Mouse (Mus musculus) midbrain, postnatal 0 days (tissue): ENCODE measurements at regions not wholly inside any gene's neighbourhood (a gene's known extent, or its start where the extent isn't known, plus 50 kb on each side); places are given as distances from the start of the nearest gene placed in this dataset.

Experiments used
- ATAC-seq: fragments of 200-750 bp; cut with Nextera tagmentation; 2 replicates; pipeline ENCODE4 v1.8.0; 2017; ENCODE audit warnings: moderate number of reproducible peaks, mild to moderate bottlenecking, moderate TSS enrichment, moderate library complexity; ENCODE audit not compliant: low FRiP score
- DNase-seq: peaks from one replicate; pipeline ENCODE4 v3.0.0-alpha.2; 2015; ENCODE audit warnings: low spot score
- H3K27ac ChIP-seq: fragments of 300-500 bp; sonication (generic); 2 replicates; pipeline ENCODE4 v1.5.1; 2014; ENCODE audit warnings: low read depth, mild to moderate bottlenecking, low read length, mixed read lengths
- H3K27me3 ChIP-seq: fragments of 300-500 bp; sonication (generic); 2 replicates; pipeline ENCODE4 v1.6.1; 2014; ENCODE audit warnings: low read length, control low read depth, mixed read lengths; ENCODE audit not compliant: insufficient read depth
- H3K36me3 ChIP-seq: fragments of 300-500 bp; sonication (generic); 2 replicates; pipeline ENCODE4 v1.6.1; 2014; ENCODE audit warnings: low read length, control low read depth, mixed read lengths; ENCODE audit not compliant: insufficient read depth
- H3K4me1 ChIP-seq: fragments of 300-500 bp; sonication (generic); 2 replicates; pipeline ENCODE4 v1.6.1; 2014; ENCODE audit warnings: mild to moderate bottlenecking, control low read depth, antibody characterized with exemption, low read length, mixed read lengths; ENCODE audit not compliant: insufficient read depth
- H3K4me2 ChIP-seq: fragments of 300-500 bp; sonication (generic); 2 replicates; pipeline ENCODE4 v1.6.1; 2014; ENCODE audit warnings: low read depth, mild to moderate bottlenecking, low read length, mixed read lengths; ENCODE audit not compliant: poor library complexity, severe bottlenecking
- H3K4me3 ChIP-seq: fragments of 300-500 bp; sonication (generic); 2 replicates; pipeline ENCODE4 v1.5.1; 2014; ENCODE audit warnings: low read depth, mild to moderate bottlenecking, low read length, moderate library complexity
- H3K9ac ChIP-seq: fragments of 300-500 bp; sonication (generic); replicated peaks from 2 replicates; pipeline ENCODE4 v1.6.1; 2014; ENCODE audit warnings: mild to moderate bottlenecking, low read length, moderate library complexity, mixed read lengths; ENCODE audit not compliant: poor library complexity, severe bottlenecking
- H3K9me3 ChIP-seq: fragments of 300-500 bp; sonication (generic); 2 replicates; pipeline ENCODE4 v1.6.1; 2016; ENCODE audit warnings: low read length, control low read depth
- CTCF ChIP-seq: IDR thresholded peaks from 2 replicates; pipeline ENCODE4 v1.5.1; 2016; ENCODE audit warnings: antibody characterized with exemption, mild to moderate bottlenecking
- WGBS: fragments of 180-500 bp; shearing (Covaris S2); extraction: QIAGEN DNeasy Blood & Tissue Kit; methylation state at CpG from one replicate; pipeline ENCODE4 v1.1.7; 2014; 5-methylcytosine and 5-hydroxymethylcytosine counted together

DNA sequence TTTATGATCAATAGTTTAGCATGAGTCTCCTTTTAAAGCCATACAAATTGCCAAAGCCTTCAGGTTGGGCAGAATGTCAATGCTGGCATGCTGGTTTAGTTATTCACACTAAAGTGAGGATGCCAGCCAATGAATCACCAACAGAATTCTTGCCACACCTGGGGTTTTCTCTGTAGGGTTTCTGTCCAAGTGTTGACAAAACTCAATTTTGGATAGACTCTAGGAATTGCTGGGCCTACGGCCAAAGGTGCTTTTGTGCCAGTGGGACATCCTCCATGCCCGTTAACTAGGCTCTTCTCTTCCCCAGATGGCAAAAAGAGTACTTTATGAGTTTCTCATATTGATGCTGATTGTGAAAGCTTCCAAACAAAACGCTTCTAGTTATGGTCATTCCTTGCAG, 167.6 kb upstream of the Gm9833 start:
- no peak for TF ChIP-seq CTCF
- H3K27me3 ChIP-seq, result no peaks in the 10 kb centered on the region
- no peak for ATAC-seq
- no peaks in the 10 kb centered on the region for H3K36me3 ChIP-seq
- H3K9ac ChIP-seq, result no peak overlapping the region
- no peak overlapping the region for H3K4me2 ChIP-seq
- no peaks in the 10 kb centered on the region for H3K4me1 ChIP-seq
- whole genome bisulfite sequencing, result 78% methylated on average over 3 of the region's 3 CpGs
- H3K4me3 ChIP-seq, result no peak overlapping the region
- no peak overlapping the region for H3K27ac ChIP-seq
- no peaks in the 10 kb centered on the region for H3K9me3 ChIP-seq
- DNase-seq, result peak; percentile 60

DNA sequence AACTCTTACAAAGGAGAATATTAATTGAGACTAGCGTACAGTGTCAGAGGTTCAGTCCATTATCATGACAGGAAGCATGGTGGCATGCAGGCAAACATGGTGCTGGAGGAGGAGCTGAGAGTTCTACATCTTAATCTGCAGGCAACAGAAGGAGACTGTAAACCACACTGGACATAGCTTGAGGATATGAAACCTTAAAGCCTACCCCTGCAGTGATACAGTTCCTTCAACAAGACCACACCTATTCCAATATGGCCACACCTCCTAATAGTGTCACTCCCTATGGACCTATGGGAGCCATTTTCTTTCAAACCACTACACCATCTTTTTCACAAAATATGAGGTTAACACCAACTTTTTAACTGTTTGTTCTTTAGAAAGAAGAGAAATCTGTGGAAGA, 166.2 kb upstream of the Gm9833 start:
- no peaks in the 10 kb centered on the region for H3K4me1 ChIP-seq
- H3K27ac ChIP-seq, result no peak overlapping the region
- H3K4me2 ChIP-seq, result no peak overlapping the region
- H3K9ac ChIP-seq, result no peak overlapping the region
- 97% methylated on average over 1 of the region's 1 CpGs for WGBS
- H3K4me3 ChIP-seq, result no peak overlapping the region
- DNase-seq (no peak), ATAC-seq (no peak)
- H3K36me3 ChIP-seq, result no peaks in the 10 kb centered on the region
- H3K27me3 ChIP-seq, result no peaks in the 10 kb centered on the region
- H3K9me3 ChIP-seq, result no peaks in the 10 kb centered on the region
- TF ChIP-seq CTCF, result no peak

- Histone ChIP-seq H3K9me3 (no peaks in the 10 kb centered on the region), H3K4me2 (no peak overlapping the region), H3K36me3 (no peaks in the 10 kb centered on the region), H3K27me3 (no peaks in the 10 kb centered on the region), H3K9ac (no peak overlapping the region), H3K4me1 (no peaks in the 10 kb centered on the region), H3K27ac (no peak overlapping the region), H3K4me3 (no peak overlapping the region)
- peak; percentile 9 for DNase-seq
- TF ChIP-seq CTCF, result no peak
- 84% methylated on average over 10 of the region's 10 CpGs for WGBS
- ATAC-seq, result no peak
Observed at GRCm38 (mm10) chr3:9922541-9923046, 165.3 kb upstream of the Gm9833 start.

DNA sequence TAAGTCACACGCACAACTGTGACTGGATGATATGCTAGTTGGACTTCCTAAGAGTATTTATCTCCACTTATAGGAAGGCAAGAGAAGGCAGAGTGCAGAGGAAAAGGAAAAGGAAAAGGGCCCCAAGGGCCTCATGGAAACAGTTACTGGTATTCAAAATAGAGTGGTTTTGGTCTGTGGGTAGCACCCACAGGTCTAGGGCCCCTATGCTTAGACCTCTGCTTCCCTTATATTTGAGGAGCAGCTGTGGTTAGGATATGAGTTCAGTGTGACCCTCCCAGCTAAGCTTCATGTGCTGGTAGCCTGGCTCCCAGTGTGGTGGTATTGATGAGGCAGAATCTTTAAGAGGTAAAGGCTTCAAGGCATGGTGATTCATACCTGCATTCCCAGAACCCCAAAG, 163.3 kb upstream of the Gm9833 start:
- no peak for DNase-seq
- Histone ChIP-seq H3K4me2 (no peak overlapping the region), H3K9me3 (no peaks in the 10 kb centered on the region), H3K4me3 (no peak overlapping the region), H3K27me3 (no peaks in the 10 kb centered on the region), H3K27ac (no peak overlapping the region), H3K36me3 (no peaks in the 10 kb centered on the region), H3K9ac (no peak overlapping the region), H3K4me1 (no peaks in the 10 kb centered on the region)
- ATAC-seq, result no peak
- WGBS, result 96% methylated on average over 1 of the region's 1 CpGs
- no peak for TF ChIP-seq CTCF

GRCm38 (mm10) chr3:9936853-9937441, 151.0 kb upstream of the Gm9833 start:
- H3K27ac ChIP-seq, result no peak overlapping the region
- H3K4me3 ChIP-seq, result no peak overlapping the region
- no peak overlapping the region for H3K9ac ChIP-seq
- no peak for DNase-seq
- no peak overlapping the region for H3K4me2 ChIP-seq
- H3K9me3 ChIP-seq, result no peaks in the 10 kb centered on the region
- WGBS, result 69% methylated on average over 8 of the region's 8 CpGs
- H3K4me1 ChIP-seq, result no peaks in the 10 kb centered on the region
- no peaks in the 10 kb centered on the region for H3K27me3 ChIP-seq
- no peaks in the 10 kb centered on the region for H3K36me3 ChIP-seq
- no peak for TF ChIP-seq CTCF
- no peak for ATAC-seq

GRCm38 (mm10) chr3:9938651-9939050, 149.3 kb upstream of the Gm9833 start:
- Histone ChIP-seq H3K4me2 (no peak overlapping the region), H3K27ac (no peak overlapping the region), H3K27me3 (no peaks in the 10 kb centered on the region), H3K9ac (no peak overlapping the region), H3K4me1 (no peaks in the 10 kb centered on the region), H3K4me3 (no peak overlapping the region), H3K9me3 (no peaks in the 10 kb centered on the region), H3K36me3 (no peaks in the 10 kb centered on the region)
- ATAC-seq (no peak), DNase-seq (peak; percentile 84)
- 45% methylated on average over 1 of the region's 1 CpGs for WGBS
- no peak for TF ChIP-seq CTCF
